Mouse (Mus musculus) stomach, embryonic 15.5 days (tissue): ENCODE results near the gene Slc2a13. TPM values are rescaled to one million over a fixed set of nuclear protein-coding genes. Genes with fewer than 3 reads are reported as not detected.
A peak's percentile ranks its signal among the peaks of the same experiment; 100 is the strongest.

ENCODE experiments used
- ATAC-seq: fragments of 200-750 bp; cut with Nextera tagmentation; 2 replicates; pipeline ENCODE4 v1.8.0; 2017; ENCODE audit warnings: low read depth, moderate number of reproducible peaks, moderate TSS enrichment; ENCODE audit not compliant: insufficient read depth, low FRiP score
- H3K27ac ChIP-seq: fragments of 300-500 bp; sonication (generic); 2 replicates; pipeline ENCODE4 v1.5.1; 2015; ENCODE audit warnings: mild to moderate bottlenecking, inconsistent platforms
- H3K27me3 ChIP-seq: fragments of 300-500 bp; sonication (generic); replicated peaks from 2 replicates; pipeline ENCODE4 v1.6.1; 2015; ENCODE audit warnings: inconsistent platforms
- H3K36me3 ChIP-seq: fragments of 300-500 bp; sonication (generic); 2 replicates; pipeline ENCODE4 v1.6.1; 2015; ENCODE audit warnings: inconsistent platforms
- H3K4me1 ChIP-seq: fragments of 300-500 bp; sonication (generic); 2 replicates; pipeline ENCODE4 v1.6.1; 2015; ENCODE audit warnings: inconsistent platforms
- H3K4me2 ChIP-seq: fragments of 300-500 bp; sonication (generic); 2 replicates; pipeline ENCODE4 v1.6.1; 2015; ENCODE audit warnings: mild to moderate bottlenecking, inconsistent platforms
- H3K4me3 ChIP-seq: fragments of 300-500 bp; sonication (generic); replicated peaks from 2 replicates; pipeline ENCODE4 v1.5.1; 2015; ENCODE audit warnings: inconsistent platforms
- H3K9ac ChIP-seq: fragments of 300-500 bp; sonication (generic); 2 replicates; pipeline ENCODE4 v1.6.1; 2015; ENCODE audit warnings: inconsistent platforms
- H3K9me3 ChIP-seq: fragments of 300-500 bp; sonication (generic); 2 replicates; pipeline ENCODE4 v1.6.1; 2016; ENCODE audit warnings: inconsistent platforms
- WGBS: fragments of 180-500 bp; shearing (Covaris S2); methylation state at CpG from one replicate; pipeline ENCODE4 v1.1.7; 2015; 5-methylcytosine and 5-hydroxymethylcytosine counted together
- polyA plus RNA-seq: library from polyadenylated mRNA; unstranded; fragments of >200 nt; fragmentation: Nextera tagmentation; extraction: Ambion mirVana; gene quantifications from 2 replicates; pipeline ENCODE4 v1.2.1, GENCODE M21; 2015

Gene Slc2a13
- polyA plus RNA-seq, 1 experiment from 2014 or later = 1.3 TPM

GRCm38 (mm10) chr15:91299319-91299835, 273.7 kb downstream of the Slc2a13 start:
- no peak for ATAC-seq
- WGBS = 79% methylated on average over 11 of the region's 11 CpGs

DNA sequence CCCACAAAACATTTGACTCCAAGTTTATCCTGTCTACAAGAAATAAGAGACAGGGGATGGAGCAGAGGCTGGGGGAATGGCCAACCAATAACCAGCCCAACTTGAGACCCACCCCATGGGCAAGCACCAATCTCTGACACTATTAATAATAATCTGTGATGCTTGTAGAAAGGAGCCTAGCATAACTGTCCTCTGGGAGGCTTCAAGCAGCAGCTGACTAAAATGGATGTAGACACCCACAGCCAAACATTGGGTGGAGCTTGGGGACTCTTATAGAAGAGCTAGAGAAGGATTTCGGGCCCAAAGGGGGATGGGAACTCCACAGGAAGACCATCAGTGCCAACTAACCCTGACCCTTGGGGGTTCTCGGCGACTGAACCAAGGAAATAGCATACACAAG, 289.6 kb downstream of the Slc2a13 start:
- H3K27ac ChIP-seq = no peak overlapping the region

More at GRCm38 (mm10) chr15:91299319-91299835, 273.7 kb downstream of the Slc2a13 start:
- H3K4me2 ChIP-seq = no peak overlapping the region
- H3K27me3 ChIP-seq = no peaks in the 10 kb centered on the region; the same call in 1 of the 2 replicates
- no peak overlapping the region for H3K4me3 ChIP-seq
- no peaks in the 10 kb centered on the region for H3K4me1 ChIP-seq
- H3K36me3 ChIP-seq = no peaks in the 10 kb centered on the region
- no peak overlapping the region for H3K27ac ChIP-seq
- no peaks in the 10 kb centered on the region for H3K9me3 ChIP-seq
- H3K9ac ChIP-seq = no peak overlapping the region

GRCm38 (mm10) chr15:91282822-91283221, 290.2 kb downstream of the Slc2a13 start:
- Histone ChIP-seq H3K27ac (no peak overlapping the region), H3K27me3 (no peaks in the 10 kb centered on the region), H3K4me1 (no peaks in the 10 kb centered on the region), H3K4me2 (no peak overlapping the region), H3K4me3 (no peak overlapping the region), H3K9ac (no peak overlapping the region), H3K36me3 (no peaks in the 10 kb centered on the region), H3K9me3 (peaks cover 3% of the 10 kb centered on the region; the same call in 1 of the 2 replicates)
- no peak for ATAC-seq
- WGBS = 80% methylated on average over 7 of the region's 7 CpGs

More for the DNA sequence above, 289.6 kb downstream of the Slc2a13 start:
- Histone ChIP-seq H3K36me3 (no peaks in the 10 kb centered on the region), H3K27me3 (no peaks in the 10 kb centered on the region), H3K9ac (no peak overlapping the region), H3K4me3 (no peak overlapping the region), H3K4me1 (no peaks in the 10 kb centered on the region), H3K4me2 (no peak overlapping the region), H3K9me3 (peaks cover 4% of the 10 kb centered on the region; the same call in 1 of the 2 replicates)
- no peak for ATAC-seq
- 78% methylated on average over 3 of the region's 3 CpGs for WGBS

GRCm38 (mm10) chr15:91281521-91281920, 291.5 kb downstream of the Slc2a13 start:
- Histone ChIP-seq H3K27me3 (no peaks in the 10 kb centered on the region), H3K4me3 (no peak overlapping the region), H3K36me3 (no peaks in the 10 kb centered on the region), H3K27ac (no peak overlapping the region), H3K4me2 (no peak overlapping the region), H3K4me1 (no peaks in the 10 kb centered on the region), H3K9ac (no peak overlapping the region), H3K9me3 (no peaks in the 10 kb centered on the region)
- 85% methylated on average over 5 of the region's 5 CpGs for WGBS
- ATAC-seq = no peak

DNA sequence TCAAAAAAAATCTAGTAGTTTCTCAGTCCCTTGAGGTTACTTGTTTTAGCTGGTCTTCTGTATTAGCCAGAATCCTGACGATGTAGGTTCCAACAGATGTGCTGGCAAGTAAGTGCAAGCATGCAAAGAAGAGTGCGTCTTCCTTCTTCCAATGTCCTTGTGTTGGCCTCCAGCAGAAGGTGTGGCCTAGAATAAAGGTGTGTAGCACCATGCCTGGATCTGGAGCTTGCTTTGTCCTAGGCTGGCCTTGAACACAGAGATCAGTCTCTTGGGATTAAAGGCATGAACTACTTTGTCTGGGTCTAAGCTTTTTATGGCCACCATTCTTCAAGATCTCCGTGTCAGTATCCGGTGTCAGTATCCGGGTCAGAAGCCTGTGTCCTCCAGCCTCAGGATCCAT, 293.5 kb downstream of the Slc2a13 start:
- H3K36me3 ChIP-seq = no peaks in the 10 kb centered on the region
- no peak overlapping the region for H3K4me3 ChIP-seq
- ATAC-seq = no peak
- no peaks in the 10 kb centered on the region for H3K9me3 ChIP-seq
- H3K27ac ChIP-seq = no peak overlapping the region
- no peak overlapping the region for H3K9ac ChIP-seq
- no peaks in the 10 kb centered on the region for H3K4me1 ChIP-seq
- no peak overlapping the region for H3K4me2 ChIP-seq
- 93% methylated on average over 5 of the region's 5 CpGs for whole genome bisulfite sequencing
- H3K27me3 ChIP-seq = no peaks in the 10 kb centered on the region

GRCm38 (mm10) chr15:91275961-91276360, 297.1 kb downstream of the Slc2a13 start:
- Histone ChIP-seq H3K4me1 (no peaks in the 10 kb centered on the region), H3K36me3 (no peaks in the 10 kb centered on the region), H3K27me3 (no peaks in the 10 kb centered on the region), H3K9me3 (no peaks in the 10 kb centered on the region), H3K4me3 (no peak overlapping the region), H3K4me2 (no peak overlapping the region), H3K9ac (no peak overlapping the region), H3K27ac (no peak overlapping the region)
- WGBS = 34% methylated on average over 3 of the region's 3 CpGs
- no peak for ATAC-seq

GRCm38 (mm10) chr15:91268532-91268931, 304.5 kb downstream of the Slc2a13 start:
- WGBS = 67% methylated on average over 4 of the region's 4 CpGs
- 0 out of 2 replicates have a peak, but pooled peaks have one; percentile 31 for ATAC-seq
- H3K27me3 ChIP-seq = no peaks in the 10 kb centered on the region
- H3K4me1 ChIP-seq = no peaks in the 10 kb centered on the region
- H3K9ac ChIP-seq = no peak overlapping the region
- no peaks in the 10 kb centered on the region for H3K9me3 ChIP-seq
- no peak overlapping the region for H3K4me2 ChIP-seq
- H3K36me3 ChIP-seq = no peaks in the 10 kb centered on the region
- H3K27ac ChIP-seq = no peak overlapping the region
- H3K4me3 ChIP-seq = no peak overlapping the region

DNA sequence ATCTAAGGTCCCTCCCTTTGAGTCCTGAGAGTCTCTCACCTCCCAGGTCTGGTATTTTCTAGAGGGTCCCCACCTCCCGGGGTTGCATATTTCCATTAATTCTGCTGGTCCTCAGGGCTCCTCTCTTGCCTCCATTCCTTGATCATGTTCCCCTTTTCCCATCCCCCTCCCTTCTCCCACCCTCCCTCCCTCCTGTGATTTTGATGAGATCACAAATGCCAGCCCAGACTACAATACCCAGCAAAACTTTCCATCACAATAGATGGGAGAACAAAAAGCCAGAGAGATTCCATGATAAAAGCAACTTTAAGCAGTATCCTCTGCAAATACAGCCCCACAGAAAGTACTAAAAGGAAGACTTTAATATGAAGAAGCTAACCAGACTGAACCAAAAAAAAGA, 309.1 kb downstream of the Slc2a13 start:
- no peak overlapping the region for H3K4me3 ChIP-seq
- WGBS = 84% methylated on average over 1 of the region's 1 CpGs
- H3K9ac ChIP-seq = no peak overlapping the region
- H3K9me3 ChIP-seq = no peaks in the 10 kb centered on the region
- H3K27me3 ChIP-seq = no peaks in the 10 kb centered on the region
- H3K36me3 ChIP-seq = no peaks in the 10 kb centered on the region
- no peak overlapping the region for H3K4me2 ChIP-seq
- no peak for ATAC-seq
- no peaks in the 10 kb centered on the region for H3K4me1 ChIP-seq
- no peak overlapping the region for H3K27ac ChIP-seq

DNA sequence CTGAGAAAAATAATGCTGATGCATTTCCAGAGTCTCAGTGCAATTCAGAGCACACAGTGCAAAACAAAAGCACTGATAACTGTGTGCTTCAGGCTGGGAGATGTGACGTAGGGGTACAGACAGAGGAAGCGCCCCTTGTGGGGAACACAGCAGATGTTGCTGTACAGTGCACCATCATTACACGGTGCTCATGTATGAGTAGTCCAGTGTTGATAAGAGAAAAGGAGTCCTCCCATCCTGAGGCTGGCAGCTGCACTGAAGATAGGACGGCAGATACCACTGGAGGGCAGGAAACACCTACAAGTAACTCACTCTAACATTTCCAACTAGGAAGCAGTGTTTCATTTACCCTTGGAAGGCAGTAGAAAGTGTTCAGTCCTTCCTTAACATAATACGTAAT, 312.5 kb downstream of the Slc2a13 start:
- Histone ChIP-seq H3K27ac (no peak overlapping the region), H3K36me3 (no peaks in the 10 kb centered on the region), H3K9me3 (no peaks in the 10 kb centered on the region), H3K9ac (no peak overlapping the region), H3K4me3 (no peak overlapping the region), H3K4me2 (no peak overlapping the region), H3K27me3 (no peaks in the 10 kb centered on the region), H3K4me1 (no peaks in the 10 kb centered on the region)
- peak; percentile 86; the same call in 1 of the 2 replicates for ATAC-seq
- 72% methylated on average over 5 of the region's 5 CpGs for WGBS

DNA sequence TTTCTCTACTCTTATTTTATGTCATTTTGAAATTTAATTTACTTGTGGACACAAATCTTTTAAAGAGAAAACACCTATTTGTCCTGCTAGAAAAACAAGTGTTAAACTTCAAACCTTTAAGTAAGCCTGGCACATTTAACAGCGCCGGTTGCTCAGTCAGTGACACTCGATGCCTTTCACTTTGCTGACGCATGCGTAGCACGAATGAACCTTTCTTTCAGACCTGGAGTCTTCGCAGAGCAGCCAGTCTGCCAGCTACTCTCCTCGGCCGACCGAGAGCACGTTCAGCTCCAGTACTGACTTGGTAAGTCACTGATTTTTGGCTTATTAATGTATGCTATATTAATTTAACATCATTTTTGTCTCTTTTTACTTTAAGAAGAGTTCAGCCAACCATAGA, 315.9 kb downstream of the Slc2a13 start:
- no peaks in the 10 kb centered on the region for H3K4me1 ChIP-seq
- no peak for ATAC-seq
- 76% methylated on average over 11 of the region's 11 CpGs for WGBS

GRCm38 (mm10) chr15:91255308-91255707, 317.8 kb downstream of the Slc2a13 start:
- no peak overlapping the region for H3K9ac ChIP-seq
- H3K4me3 ChIP-seq = no peak overlapping the region
- H3K4me2 ChIP-seq = no peak overlapping the region
- no peaks in the 10 kb centered on the region for H3K4me1 ChIP-seq
- WGBS = 84% methylated on average over 2 of the region's 2 CpGs
- ATAC-seq = no peak
- no peaks in the 10 kb centered on the region for H3K27me3 ChIP-seq
- no peaks in the 10 kb centered on the region for H3K36me3 ChIP-seq
- no peaks in the 10 kb centered on the region for H3K9me3 ChIP-seq
- no peak overlapping the region for H3K27ac ChIP-seq

More for the DNA sequence above, 315.9 kb downstream of the Slc2a13 start:
- no peak overlapping the region for H3K4me2 ChIP-seq
- H3K4me3 ChIP-seq = no peak overlapping the region
- no peaks in the 10 kb centered on the region for H3K27me3 ChIP-seq
- H3K36me3 ChIP-seq = no peaks in the 10 kb centered on the region
- no peaks in the 10 kb centered on the region for H3K9me3 ChIP-seq
- H3K27ac ChIP-seq = no peak overlapping the region
- H3K9ac ChIP-seq = no peak overlapping the region

DNA sequence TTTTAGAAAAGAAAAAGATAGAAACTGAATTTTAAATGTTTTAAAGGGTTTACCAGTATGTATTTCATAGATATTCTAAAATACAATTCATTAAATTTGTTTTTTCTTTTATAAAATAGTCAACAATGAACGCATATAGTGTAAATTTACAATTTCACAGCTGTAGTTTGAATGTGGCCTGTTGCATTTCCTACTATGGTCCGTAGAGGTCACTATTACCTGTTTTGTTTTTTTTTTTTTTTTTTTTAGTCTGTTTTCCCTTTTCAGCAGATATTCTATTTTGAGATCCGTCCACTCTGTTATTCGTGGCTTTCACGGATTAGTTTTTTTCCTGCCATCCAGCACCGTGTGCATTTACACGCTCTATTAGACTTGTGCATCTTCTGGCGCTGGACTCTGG, 320.1 kb downstream of the Slc2a13 start:
- Histone ChIP-seq H3K9ac (no peak overlapping the region), H3K27me3 (no peaks in the 10 kb centered on the region), H3K9me3 (no peaks in the 10 kb centered on the region), H3K36me3 (no peaks in the 10 kb centered on the region), H3K4me2 (no peak overlapping the region), H3K27ac (no peak overlapping the region), H3K4me1 (no peaks in the 10 kb centered on the region), H3K4me3 (no peak overlapping the region)
- 61% methylated on average over 8 of the region's 8 CpGs for WGBS
- no peak for ATAC-seq
